Comparison of ENCODE assay signal across 13 mouse cellular contexts in the genomic region with DNA sequence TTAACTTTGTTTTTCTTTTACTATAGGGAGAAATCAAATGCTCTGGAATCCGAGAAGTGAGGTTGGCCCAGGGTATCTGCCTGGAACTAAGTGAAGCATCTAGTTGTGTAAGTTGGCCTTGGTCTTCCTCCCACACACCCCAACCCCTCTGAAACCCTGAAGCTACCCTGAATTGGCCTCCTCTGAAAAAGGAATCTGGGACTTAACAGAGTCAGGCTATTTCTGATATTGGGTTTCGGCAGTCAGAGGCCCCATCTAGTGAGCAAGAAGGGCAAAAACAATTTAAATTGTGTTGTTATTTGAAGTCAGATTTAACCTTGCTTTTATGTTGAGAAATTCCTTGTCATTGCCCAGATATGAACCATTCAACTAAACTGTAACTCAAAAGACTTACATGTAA. TPM values are rescaled to one million over a fixed set of nuclear protein-coding genes. Genes with fewer than 3 reads are reported as not detected.
DNase-seq lines count a peak whose midpoint lies in the region; ATAC-seq and TF ChIP-seq lines count a peak whose summit lies in the region.
"Had no signal": no experiment of that assay in that cellular context is flagged by ENCODE, and none has a peak within 500 bp of the region (broad histone marks: within the 10 kb centered on the region; RNA-seq: fewer than 3 reads in every experiment).

No protein-coding gene starts in this region.

- ATAC-seq in hindbrain, embryonic 14.5 days (ENCODE audit: low FRiP score) = no peak
- ATAC-seq in erythroid progenitor cell, adult 5-6 weeks (replicated peaks; ENCODE audit: low FRiP score, poor library complexity, severe bottlenecking) = 0 out of 2 replicates have a peak, but pooled peaks have one; percentile 10
- ATAC-seq in CD4-positive, CD25-positive, alpha-beta regulatory T cell, adult 4 months = no peak

- no peaks in the 10 kb centered on the region for H3K36me3 ChIP-seq in hindbrain, embryonic 14.5 days (replicated peaks; ENCODE audit: control insufficient read depth, insufficient read depth)
- no peaks in the 10 kb centered on the region for H3K36me3 ChIP-seq in hindbrain, embryonic 10.5 days
- H3K36me3 ChIP-seq: forebrain, embryonic 12.5 days had no signal

- no peaks in the 10 kb centered on the region for H3K9me3 ChIP-seq in hindbrain, embryonic 14.5 days (ENCODE audit: control insufficient read depth, low read length)
- H3K9me3 ChIP-seq in hindbrain, embryonic 10.5 days = no peaks in the 10 kb centered on the region
- H3K9me3 ChIP-seq: forebrain, embryonic 12.5 days; heart, embryonic 13.5 days had no signal

- no peak overlapping the region for H3K4me3 ChIP-seq in hindbrain, embryonic 14.5 days (replicated peaks; ENCODE audit: low read length)
- no peak overlapping the region for H3K4me3 ChIP-seq in hindbrain, embryonic 10.5 days
- H3K4me3 ChIP-seq in lung, adult 2 months (replicated peaks; ENCODE audit: extremely low read depth, low read depth, low read length) = no peak overlapping the region
- H3K4me3 ChIP-seq: forebrain, embryonic 12.5 days; heart, embryonic 13.5 days had no signal

- no peak for TF ChIP-seq CTCF in lung, adult 2 months (IDR thresholded peaks at IDR 0.05; ENCODE audit: insufficient read depth, low read length)

- peak; percentile 42 for DNase-seq in adrenal gland, adult 2 months
- no peak for DNase-seq in adrenal gland, adult 18-20 months (ENCODE audit: low spot score in 2 of 2)
- DNase-seq in hindbrain, embryonic 14.5 days (ENCODE audit: low spot score) = peak; percentile 55
- DNase-seq in hindbrain, embryonic 10.5 days (ENCODE audit: low spot score) = no peak
- peak; percentile 31 for DNase-seq in lung, postnatal 36 days
- DNase-seq in lung, adult 2 months = no peak
- DNase-seq: B cell, adult 2 months; cerebellum, adult 8-10 months; right cerebral cortex, postnatal 25 days had no signal

- H3K27ac ChIP-seq in hindbrain, embryonic 14.5 days = no peak overlapping the region
- no peak overlapping the region for H3K27ac ChIP-seq in hindbrain, embryonic 10.5 days
- H3K27ac ChIP-seq: forebrain, embryonic 12.5 days; heart, embryonic 13.5 days had no signal

- no peaks in the 10 kb centered on the region for H3K27me3 ChIP-seq in hindbrain, embryonic 14.5 days (ENCODE audit: control insufficient read depth, insufficient read depth, low read length)
- H3K27me3 ChIP-seq in hindbrain, embryonic 10.5 days (ENCODE audit: insufficient read depth, poor library complexity, severe bottlenecking) = no peaks in the 10 kb centered on the region
- H3K27me3 ChIP-seq: forebrain, embryonic 12.5 days; heart, embryonic 13.5 days had no signal

- H3K4me2 ChIP-seq in hindbrain, embryonic 14.5 days (replicated peaks) = no peak overlapping the region
- H3K4me2 ChIP-seq: forebrain, embryonic 12.5 days; heart, embryonic 13.5 days had no signal

- WGBS in hindbrain, embryonic 14.5 days = 71% methylated on average over 2 of the region's 2 CpGs
- WGBS in hindbrain, embryonic 10.5 days = 70% methylated on average over 2 of the region's 2 CpGs
- WGBS in lung, adult 2 months = 49% methylated on average over 2 of the region's 2 CpGs

- no peaks in the 10 kb centered on the region for H3K4me1 ChIP-seq in hindbrain, embryonic 14.5 days (replicated peaks; ENCODE audit: control insufficient read depth, insufficient read depth, low read length)
- no peaks in the 10 kb centered on the region for H3K4me1 ChIP-seq in hindbrain, embryonic 10.5 days (replicated peaks)
- peaks cover 2% of the 10 kb centered on the region; the same call in 1 of the 2 replicates for H3K4me1 ChIP-seq in lung, adult 2 months (ENCODE audit: control insufficient read depth, insufficient read depth, low read length)
- H3K4me1 ChIP-seq: forebrain, embryonic 12.5 days had no signal

- no peak overlapping the region for H3K9ac ChIP-seq in hindbrain, embryonic 14.5 days
- H3K9ac ChIP-seq: forebrain, embryonic 12.5 days; heart, embryonic 13.5 days had no signal

- no peak for TF ChIP-seq POLR2A in lung, adult 2 months (IDR thresholded peaks at IDR 0.05; ENCODE audit: borderline replicate concordance, extremely low read depth, low read depth, low read length)

RNA-seq across cellular contexts. Expression of gene Cd34, which starts 12.3 kb away (rescaled TPM):
- 10 to 100 TPM; 36.3 to 56.0 TPM for total RNA-seq in adrenal gland, adult 2 months (2021)
- polyA plus RNA-seq in adrenal gland, adult 2 months (2012; rRNA removed) = 12.6 and 12.7 TPM in 2 replicates
- total RNA-seq in adrenal gland, adult 18-20 months (2021) = 10 to 100 TPM; 30.9 to 52.3 TPM
- polyA plus RNA-seq in hindbrain, embryonic 14.5 days (2014; fragmentation: Nextera tagmentation; extraction: Ambion mirVana) = 38.3 and 38.6 TPM in 2 replicates
- polyA plus RNA-seq in hindbrain, embryonic 10.5 days (2016; fragmentation: Nextera tagmentation; extraction: Ambion mirVana) = 53.7 and 58.8 TPM in 2 replicates
- polyA plus RNA-seq in lung, adult 2 months (2012; rRNA removed) = 79.8 and 101 TPM in 2 replicates
- total RNA-seq in erythroid progenitor cell, adult 5-6 weeks (2015; ENCODE audit: low replicate concordance) = 3.2 and 10.1 TPM in 2 replicates
- 4.4 and 5.1 TPM in 2 replicates for total RNA-seq in erythroid progenitor cell, adult 5-6 weeks (2017; ENCODE audit: low replicate concordance)
- polyA plus RNA-seq in CD4-positive, CD25-positive, alpha-beta regulatory T cell, adult 4 months (2017; shearing (Covaris generic)) = under 1 TPM in 1 of 2 experiments, not detected in 1; 0.48 TPM

Comparison
In these comparisons a context has a peak if more than half of its experiments do, and no peak if none do; other contexts are left out.
1. DNase-seq: peak in adrenal gland, adult 2 months (single experiment), hindbrain, embryonic 14.5 days (single experiment) and lung, postnatal 36 days (single experiment); none in adrenal gland, adult 18-20 months (0 of 2), hindbrain, embryonic 10.5 days (single experiment) and lung, adult 2 months (single experiment).